Mouse (Mus musculus): ENCODE results near the gene Snd1. TPM values are rescaled to one million over a fixed set of nuclear protein-coding genes. Genes with fewer than 3 reads are reported as not detected.
A peak's percentile ranks its signal among the peaks of the same experiment; 100 is the strongest.

Gene Snd1
- polyA plus RNA-seq, 1 experiment from 2014 or later, result 128 TPM

- Histone ChIP-seq H3K9ac (ENCODE audit: low read length) (no peak overlapping the region), H3K4me1 (replicated peaks; ENCODE audit: control insufficient read depth, insufficient read depth, low read length) (0 out of 2 replicates have a peak, but pooled peaks cover 4% of the 10 kb centered on the region), H3K27me3 (ENCODE audit: control insufficient read depth, insufficient read depth, low read depth, low read length) (peaks cover 1% of the 10 kb centered on the region; the same call in 1 of the 2 replicates), H3K4me3 (ENCODE audit: low read length) (no peak overlapping the region), H3K9me3 (ENCODE audit: control insufficient read depth, low read length) (no peaks in the 10 kb centered on the region), H3K36me3 (ENCODE audit: control insufficient read depth, insufficient read depth, low read length) (no peaks in the 10 kb centered on the region), H3K4me2 (ENCODE audit: low read depth, low read length) (no peak overlapping the region), H3K27ac (ENCODE audit: low read length) (no peak overlapping the region)
- ATAC-seq (ENCODE audit: low read depth), result no peak
- 78% methylated on average over 3 of the region's 3 CpGs for WGBS
Observed at GRCm38 (mm10) chr6:28825894-28826293, 351.0 kb downstream of the Snd1 start.

GRCm38 (mm10) chr6:28826689-28827389, 351.9 kb downstream of the Snd1 start:
- peak; percentile 50 for ATAC-seq (ENCODE audit: low read depth)
- peaks cover 6% of the 10 kb centered on the region; the same call in 1 of the 2 replicates for H3K4me1 ChIP-seq (replicated peaks; ENCODE audit: control insufficient read depth, insufficient read depth, low read length)
- no peaks in the 10 kb centered on the region for H3K36me3 ChIP-seq (ENCODE audit: control insufficient read depth, insufficient read depth, low read length)
- 53% methylated on average over 9 of the region's 9 CpGs for WGBS
- H3K4me3 ChIP-seq (ENCODE audit: low read length), result no peak overlapping the region
- peak overlapping the region; percentile 29; the same call in 1 of the 2 replicates for H3K4me2 ChIP-seq (ENCODE audit: low read depth, low read length)
- H3K9me3 ChIP-seq (ENCODE audit: control insufficient read depth, low read length), result no peaks in the 10 kb centered on the region
- no peak overlapping the region for H3K9ac ChIP-seq (ENCODE audit: low read length)
- no peak overlapping the region for H3K27ac ChIP-seq (ENCODE audit: low read length)
- H3K27me3 ChIP-seq (ENCODE audit: control insufficient read depth, insufficient read depth, low read depth, low read length), result peaks cover 6% of the 10 kb centered on the region

- H3K27ac ChIP-seq (ENCODE audit: low read length), result no peak overlapping the region
- H3K4me3 ChIP-seq (ENCODE audit: low read length), result no peak overlapping the region
- no peak overlapping the region for H3K9ac ChIP-seq (ENCODE audit: low read length)
- WGBS, result 41% methylated on average over 3 of the region's 3 CpGs
- H3K9me3 ChIP-seq (ENCODE audit: control insufficient read depth, low read length), result no peaks in the 10 kb centered on the region
- H3K4me2 ChIP-seq (ENCODE audit: low read depth, low read length), result peak overlapping the region; percentile 29; the same call in 1 of the 2 replicates
- ATAC-seq (ENCODE audit: low read depth), result peak; percentile 24
- peaks cover 10% of the 10 kb centered on the region; the same call in 1 of the 2 replicates for H3K4me1 ChIP-seq (replicated peaks; ENCODE audit: control insufficient read depth, insufficient read depth, low read length)
- peaks cover 6% of the 10 kb centered on the region for H3K27me3 ChIP-seq (ENCODE audit: control insufficient read depth, insufficient read depth, low read depth, low read length)
- H3K36me3 ChIP-seq (ENCODE audit: control insufficient read depth, insufficient read depth, low read length), result no peaks in the 10 kb centered on the region
Observed at GRCm38 (mm10) chr6:28827565-28827964, 352.6 kb downstream of the Snd1 start.

- Histone ChIP-seq H3K36me3 (ENCODE audit: control insufficient read depth, insufficient read depth, low read length) (no peaks in the 10 kb centered on the region), H3K4me1 (replicated peaks; ENCODE audit: control insufficient read depth, insufficient read depth, low read length) (peaks cover 13% of the 10 kb centered on the region; the same call in 1 of the 2 replicates), H3K27me3 (ENCODE audit: control insufficient read depth, insufficient read depth, low read depth, low read length) (peaks cover 6% of the 10 kb centered on the region), H3K9me3 (ENCODE audit: control insufficient read depth, low read length) (no peaks in the 10 kb centered on the region), H3K4me2 (ENCODE audit: low read depth, low read length) (no peak overlapping the region), H3K9ac (ENCODE audit: low read length) (no peak overlapping the region), H3K27ac (ENCODE audit: low read length) (no peak overlapping the region), H3K4me3 (ENCODE audit: low read length) (no peak overlapping the region)
- ATAC-seq (ENCODE audit: low read depth), result no peak
- WGBS, result 58% methylated on average over 6 of the region's 6 CpGs
Observed at GRCm38 (mm10) chr6:28828593-28828992, 353.7 kb downstream of the Snd1 start.

GRCm38 (mm10) chr6:28830306-28830705, 355.4 kb downstream of the Snd1 start:
- Histone ChIP-seq H3K4me1 (replicated peaks; ENCODE audit: control insufficient read depth, insufficient read depth, low read length) (peaks cover 14% of the 10 kb centered on the region; the same call in 1 of the 2 replicates), H3K36me3 (ENCODE audit: control insufficient read depth, insufficient read depth, low read length) (no peaks in the 10 kb centered on the region), H3K27me3 (ENCODE audit: control insufficient read depth, insufficient read depth, low read depth, low read length) (peaks cover 6% of the 10 kb centered on the region), H3K4me3 (ENCODE audit: low read length) (no peak overlapping the region), H3K4me2 (ENCODE audit: low read depth, low read length) (no peak overlapping the region), H3K9ac (ENCODE audit: low read length) (no peak overlapping the region), H3K9me3 (ENCODE audit: control insufficient read depth, low read length) (no peaks in the 10 kb centered on the region), H3K27ac (ENCODE audit: low read length) (no peak overlapping the region)
- no peak for ATAC-seq (ENCODE audit: low read depth)
- WGBS, result 92% methylated on average over 12 of the region's 12 CpGs

- Histone ChIP-seq H3K9me3 (ENCODE audit: control insufficient read depth, low read length) (no peaks in the 10 kb centered on the region), H3K36me3 (ENCODE audit: control insufficient read depth, insufficient read depth, low read length) (no peaks in the 10 kb centered on the region), H3K27ac (ENCODE audit: low read length) (no peak within 1 kb of the TSS), H3K9ac (ENCODE audit: low read length) (peak within 1 kb of the TSS; percentile 57), H3K4me1 (replicated peaks; ENCODE audit: control insufficient read depth, insufficient read depth, low read length) (peaks cover 14% of the 10 kb centered on the region; the same call in 1 of the 2 replicates), H3K4me2 (ENCODE audit: low read depth, low read length) (peak within 1 kb of the TSS; percentile 100), H3K4me3 (ENCODE audit: low read length) (peak within 1 kb of the TSS; percentile 56), H3K27me3 (ENCODE audit: control insufficient read depth, insufficient read depth, low read depth, low read length) (peaks cover 6% of the 10 kb centered on the region)
- WGBS, result 44% methylated on average over 27 of the region's 27 CpGs
- no peak for ATAC-seq (ENCODE audit: low read depth)
Observed at GRCm38 (mm10) chr6:28831011-28831853, 356.3 kb downstream of the Snd1 start, which contains the start of gene Lrrc4. Lrrc4 (minus strand) TSS chr6:28831747.

GRCm38 (mm10) chr6:28831854-28832750, 357.2 kb downstream of the Snd1 start:
- WGBS, result under 1% methylated on average over 81 of the region's 82 CpGs
- peak; percentile 64 for ATAC-seq (ENCODE audit: low read depth)
- H3K27ac ChIP-seq (ENCODE audit: low read length), result no peak overlapping the region

GRCm38 (mm10) chr6:28832751-28833291, 357.9 kb downstream of the Snd1 start:
- Histone ChIP-seq H3K27ac (ENCODE audit: low read length) (no peak overlapping the region), H3K9me3 (ENCODE audit: control insufficient read depth, low read length) (no peaks in the 10 kb centered on the region), H3K9ac (ENCODE audit: low read length) (peak overlapping the region; percentile 57), H3K4me3 (ENCODE audit: low read length) (peak overlapping the region; percentile 56), H3K4me1 (replicated peaks; ENCODE audit: control insufficient read depth, insufficient read depth, low read length) (peaks cover 10% of the 10 kb centered on the region; the same call in 1 of the 2 replicates), H3K4me2 (ENCODE audit: low read depth, low read length) (peak overlapping the region; percentile 100), H3K27me3 (ENCODE audit: control insufficient read depth, insufficient read depth, low read depth, low read length) (peaks cover 6% of the 10 kb centered on the region), H3K36me3 (ENCODE audit: control insufficient read depth, insufficient read depth, low read length) (no peaks in the 10 kb centered on the region)
- peak; percentile 66 for ATAC-seq (ENCODE audit: low read depth)
- 0% methylated on average over 56 of the region's 58 CpGs for WGBS

More at GRCm38 (mm10) chr6:28831854-28832750, 357.2 kb downstream of the Snd1 start:
- Histone ChIP-seq H3K36me3 (ENCODE audit: control insufficient read depth, insufficient read depth, low read length) (no peaks in the 10 kb centered on the region), H3K4me1 (replicated peaks; ENCODE audit: control insufficient read depth, insufficient read depth, low read length) (peaks cover 10% of the 10 kb centered on the region; the same call in 1 of the 2 replicates), H3K9ac (ENCODE audit: low read length) (peak overlapping the region; percentile 57), H3K9me3 (ENCODE audit: control insufficient read depth, low read length) (no peaks in the 10 kb centered on the region), H3K27me3 (ENCODE audit: control insufficient read depth, insufficient read depth, low read depth, low read length) (peaks cover 6% of the 10 kb centered on the region), H3K4me3 (ENCODE audit: low read length) (peak overlapping the region; percentile 56), H3K4me2 (ENCODE audit: low read depth, low read length) (peak overlapping the region; percentile 100)
